Mouse (Mus musculus): Measurements from ENCODE around the gene Ccdc157.

The Ccdc157 gene

DNA sequence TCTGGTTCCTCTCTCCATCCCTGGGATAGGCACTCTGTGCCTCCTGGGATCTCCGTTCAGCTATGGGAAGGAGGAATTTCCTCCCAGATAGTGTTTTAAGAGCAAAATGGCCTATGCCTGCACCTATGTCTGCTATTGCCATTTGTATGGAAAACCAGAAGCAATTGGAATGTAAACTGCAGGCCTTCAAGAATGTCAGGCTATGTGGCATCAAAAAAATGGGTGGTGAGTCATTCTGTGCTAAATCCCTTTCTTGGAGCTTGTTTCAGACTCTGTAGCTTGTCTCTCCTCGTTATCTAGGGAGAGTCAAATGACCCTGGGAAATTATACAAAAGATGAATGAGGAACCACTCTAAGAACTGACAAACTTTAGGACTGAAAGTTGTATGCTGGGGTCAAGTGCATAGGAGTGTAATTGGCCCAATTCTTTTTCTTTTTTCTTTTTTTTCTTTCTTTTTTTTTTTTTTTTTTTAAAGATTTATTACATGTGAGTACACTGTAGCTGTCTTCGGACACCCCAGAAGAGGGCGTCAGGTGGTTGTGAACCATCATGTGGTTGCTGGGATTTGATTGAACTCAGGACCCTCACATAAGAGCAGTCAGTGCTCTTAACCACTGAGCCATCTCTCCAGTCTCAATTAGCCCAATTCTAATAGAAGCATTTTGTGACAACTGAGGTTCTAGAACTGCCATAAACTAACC, 24.3 kb upstream of the Ccdc157 start:
- in situ Hi-C loops (cut with MboI, MseI) = no loop called here

DNA sequence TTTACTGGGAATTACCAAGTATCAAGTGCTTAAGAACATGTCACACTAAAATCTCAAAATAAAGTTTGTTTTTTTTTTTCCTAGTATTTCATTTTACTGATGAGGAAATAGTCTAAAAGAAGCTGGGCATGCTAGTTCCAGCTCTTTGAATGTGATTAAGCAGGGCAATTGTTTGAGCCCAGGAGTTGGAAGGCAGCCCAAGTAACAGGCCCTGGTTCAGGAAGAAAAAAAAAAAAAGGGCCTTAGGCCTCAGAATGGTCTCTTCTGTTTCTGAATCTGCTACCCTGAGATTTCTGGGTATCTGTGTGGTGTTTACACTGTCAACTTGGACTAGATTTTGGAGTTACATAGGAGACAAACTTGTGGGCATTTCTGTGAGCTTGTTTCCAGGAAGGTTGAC, 23.4 kb upstream of the Ccdc157 start:
- in situ Hi-C loops (cut with MboI, MseI) = no loop called here

GRCm38 (mm10) chr11:4182061-4182460, 22.0 kb upstream of the Ccdc157 start:
- in situ Hi-C loops (cut with MboI, MseI) = no loop called here

GRCm38 (mm10) chr11:4177716-4178115, 17.6 kb upstream of the Ccdc157 start:
- in situ Hi-C loops (cut with MboI, MseI) = no loop called here

- in situ Hi-C loops (cut with MboI, MseI) = no loop called here
Measured at GRCm38 (mm10) chr11:4174586-4174985, 14.5 kb upstream of the Ccdc157 start.

DNA sequence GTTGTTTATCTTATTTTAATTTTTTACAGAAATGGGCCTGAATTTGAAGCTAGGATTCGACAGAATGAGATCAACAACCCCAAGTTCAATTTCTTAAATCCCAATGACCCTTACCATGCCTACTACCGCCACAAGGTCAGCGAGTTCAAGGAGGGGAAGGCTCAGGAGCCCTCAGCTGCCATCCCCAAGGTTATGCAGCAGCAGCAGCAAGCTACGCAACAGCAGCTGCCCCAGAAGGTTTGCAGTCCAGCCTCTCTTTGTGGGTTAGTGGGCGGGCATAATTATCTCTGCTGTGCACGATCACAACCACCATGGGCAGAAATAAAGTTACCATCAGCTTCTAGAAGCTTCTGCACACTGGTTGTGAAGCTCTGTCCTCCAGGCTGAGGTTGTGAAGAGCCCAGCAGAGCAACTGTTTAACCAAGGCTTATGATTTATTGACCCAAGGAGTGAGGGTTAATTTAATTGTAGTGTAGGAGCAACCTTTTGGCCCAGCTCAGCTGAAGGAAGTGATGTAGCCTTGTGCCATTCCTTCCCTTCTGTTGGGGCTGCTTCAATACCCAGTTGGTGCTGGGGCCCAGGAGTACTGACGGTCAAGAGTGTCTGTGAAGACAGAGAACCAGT, 6.5 kb upstream of the Ccdc157 start:
- in situ Hi-C loops (cut with MboI, MseI) = no loop called here

DNA sequence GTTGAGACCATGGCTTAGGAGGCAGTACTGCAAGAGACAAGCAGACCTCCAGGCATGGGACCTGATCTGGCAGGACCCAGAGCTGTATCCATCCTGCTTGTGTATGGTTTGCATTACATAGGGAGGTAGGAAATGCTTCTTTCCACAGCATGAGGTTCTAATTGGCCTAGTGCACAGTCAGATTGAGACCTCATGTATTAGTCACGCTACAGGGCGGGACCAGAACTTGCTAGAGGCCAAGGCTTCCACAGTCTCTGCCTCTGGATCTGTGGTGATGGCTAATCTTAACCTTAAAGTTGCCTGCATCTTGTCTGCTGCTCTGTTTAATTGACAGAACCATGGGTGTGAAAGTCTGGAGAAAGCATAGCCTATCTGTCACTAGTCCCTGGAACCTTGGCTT, 4.6 kb upstream of the Ccdc157 start:
- in situ Hi-C loops (cut with MboI, MseI) = no loop called here

DNA sequence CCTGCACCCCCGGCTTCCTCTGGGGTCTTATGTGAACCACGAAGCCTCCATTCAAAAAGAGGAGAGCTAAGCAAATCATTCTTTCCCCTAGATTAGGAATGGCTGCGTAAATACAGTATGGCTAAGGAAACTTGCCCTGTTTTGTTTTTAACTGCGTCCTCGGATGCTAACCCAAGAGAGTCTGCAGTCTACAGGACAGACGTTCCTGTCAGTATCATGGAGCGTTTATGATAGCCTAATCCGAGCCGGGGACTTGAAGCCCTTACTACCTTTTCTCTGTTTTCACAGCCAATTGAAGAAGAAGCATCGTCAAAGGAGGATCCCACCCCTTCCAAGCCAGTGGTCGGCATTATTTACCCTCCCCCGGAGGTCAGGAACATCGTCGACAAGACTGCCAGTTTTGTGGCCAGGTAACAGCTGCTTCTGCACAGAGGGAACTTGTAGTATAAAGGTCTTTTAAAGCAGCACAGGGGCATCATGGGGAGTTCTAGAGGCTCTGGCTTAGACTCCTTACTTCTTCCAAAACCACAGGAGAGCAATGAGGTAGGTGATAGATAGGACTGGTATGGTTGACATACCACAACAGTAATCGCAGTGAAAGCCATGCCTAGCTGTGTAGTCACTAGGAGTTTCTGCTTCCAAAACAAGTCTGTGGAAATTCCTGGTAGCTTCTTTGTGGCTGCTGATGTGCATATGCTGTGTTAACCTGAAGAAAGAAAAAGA, 826 bp upstream of the Ccdc157 start:
- in situ Hi-C loops (cut with MboI, MseI) = no loop called here

DNA sequence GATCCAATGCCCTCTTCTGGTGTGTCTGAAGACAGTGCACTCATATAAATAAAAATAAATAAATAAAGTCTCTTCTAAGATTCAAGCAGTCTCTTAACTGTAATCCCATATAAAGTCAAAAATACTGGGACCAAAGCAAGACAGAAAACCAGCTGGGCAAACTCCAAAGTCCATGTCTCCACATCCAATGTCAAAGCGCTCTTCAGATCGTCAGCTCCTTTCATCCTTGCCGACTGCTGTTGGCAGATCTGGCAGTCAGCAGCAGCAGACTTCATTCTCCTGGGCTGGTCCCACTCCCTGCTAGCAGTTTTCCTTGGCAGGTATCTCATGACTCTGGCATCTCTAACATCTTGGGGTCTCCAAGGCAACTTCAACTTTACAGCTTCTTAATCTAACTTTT, 1.4 kb downstream of the Ccdc157 start:
- in situ Hi-C loops (cut with MboI, MseI) = no loop called here

DNA sequence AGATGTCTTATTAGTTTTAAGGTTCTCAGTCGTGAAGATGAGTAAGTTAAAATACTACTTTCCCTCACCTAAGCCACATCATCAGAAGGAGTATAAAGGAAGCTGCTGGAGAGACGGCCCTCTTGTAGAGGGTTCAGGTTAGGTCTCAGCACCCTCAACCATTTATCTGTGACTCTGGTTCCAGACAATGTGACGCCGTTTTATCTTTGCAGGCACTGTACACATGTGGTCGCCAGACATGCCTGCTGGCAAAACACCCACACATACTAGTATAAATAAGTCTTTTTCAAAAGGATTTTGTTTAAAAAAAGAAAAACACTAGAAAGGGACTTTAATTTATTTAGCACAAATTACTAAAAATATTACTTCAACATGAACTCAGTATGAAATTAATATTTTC, 4.5 kb downstream of the Ccdc157 start:
- in situ Hi-C loops (cut with MboI, MseI) = no loop called here

- in situ Hi-C loops (cut with MboI, MseI) = no loop called here
Measured at GRCm38 (mm10) chr11:4153694-4154093, 6.4 kb downstream of the Ccdc157 start.

- in situ Hi-C loops (cut with MboI, MseI) = no loop called here
Measured at GRCm38 (mm10) chr11:4149886-4150285, 10.2 kb downstream of the Ccdc157 start.

DNA sequence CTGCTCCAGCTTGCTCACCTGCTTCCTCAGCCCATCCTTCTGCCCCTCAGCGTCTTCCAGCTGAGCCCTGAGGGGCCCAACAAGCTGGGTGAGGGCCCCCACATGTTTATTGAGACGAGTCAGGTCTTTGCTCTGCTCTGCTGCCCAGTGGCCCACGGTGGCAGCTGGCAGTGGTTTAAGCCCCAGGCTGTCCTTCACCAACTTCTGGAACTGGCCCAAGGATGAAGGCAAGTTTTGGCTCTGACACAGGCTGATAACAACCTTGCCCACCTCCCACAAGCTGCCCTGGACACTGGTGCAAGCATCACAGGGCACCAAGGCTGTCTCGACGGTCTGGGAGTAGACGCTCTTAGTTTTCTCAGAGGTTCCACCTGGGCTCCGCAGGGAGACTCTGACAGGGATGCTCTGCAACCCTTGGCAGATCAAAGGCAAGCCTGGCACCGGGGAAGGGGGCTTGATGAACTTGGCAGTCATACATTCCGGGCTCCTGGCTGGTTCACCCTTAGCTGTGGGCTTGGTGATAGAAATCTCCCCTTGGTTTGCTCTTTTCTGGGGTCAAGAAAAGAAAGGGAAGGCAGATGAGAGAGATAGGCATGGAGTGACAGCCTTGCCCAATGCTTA, 11.4 kb downstream of the Ccdc157 start:
- in situ Hi-C loops (cut with MboI, MseI) = no loop called here

- in situ Hi-C loops (cut with MboI, MseI) = no loop called here
Measured at GRCm38 (mm10) chr11:4148120-4148519, 12.0 kb downstream of the Ccdc157 start.

- in situ Hi-C loops (cut with MboI, MseI) = no loop called here
Measured at GRCm38 (mm10) chr11:4147098-4147497, 13.0 kb downstream of the Ccdc157 start.

DNA sequence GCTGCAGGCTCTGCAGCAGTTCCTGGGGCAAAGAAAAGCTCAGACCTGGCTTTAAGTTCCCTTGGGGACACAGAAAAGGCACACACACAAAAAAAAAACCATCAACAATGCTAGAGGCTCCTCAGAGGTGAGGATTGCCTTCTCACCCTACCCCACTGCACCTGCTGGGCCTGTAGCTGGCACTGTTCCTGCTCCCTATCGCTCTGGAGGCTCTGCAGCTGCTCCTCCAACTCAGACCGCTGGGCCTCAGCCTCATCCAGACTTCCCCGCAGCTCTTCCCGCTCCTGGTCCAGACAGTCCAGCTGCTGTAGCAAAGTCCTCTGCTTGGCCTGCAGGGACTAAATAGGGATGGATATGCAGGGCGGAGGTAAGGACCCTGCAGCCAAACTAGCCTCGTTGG, 13.7 kb downstream of the Ccdc157 start:
- in situ Hi-C loops (cut with MboI, MseI) = no loop called here

DNA sequence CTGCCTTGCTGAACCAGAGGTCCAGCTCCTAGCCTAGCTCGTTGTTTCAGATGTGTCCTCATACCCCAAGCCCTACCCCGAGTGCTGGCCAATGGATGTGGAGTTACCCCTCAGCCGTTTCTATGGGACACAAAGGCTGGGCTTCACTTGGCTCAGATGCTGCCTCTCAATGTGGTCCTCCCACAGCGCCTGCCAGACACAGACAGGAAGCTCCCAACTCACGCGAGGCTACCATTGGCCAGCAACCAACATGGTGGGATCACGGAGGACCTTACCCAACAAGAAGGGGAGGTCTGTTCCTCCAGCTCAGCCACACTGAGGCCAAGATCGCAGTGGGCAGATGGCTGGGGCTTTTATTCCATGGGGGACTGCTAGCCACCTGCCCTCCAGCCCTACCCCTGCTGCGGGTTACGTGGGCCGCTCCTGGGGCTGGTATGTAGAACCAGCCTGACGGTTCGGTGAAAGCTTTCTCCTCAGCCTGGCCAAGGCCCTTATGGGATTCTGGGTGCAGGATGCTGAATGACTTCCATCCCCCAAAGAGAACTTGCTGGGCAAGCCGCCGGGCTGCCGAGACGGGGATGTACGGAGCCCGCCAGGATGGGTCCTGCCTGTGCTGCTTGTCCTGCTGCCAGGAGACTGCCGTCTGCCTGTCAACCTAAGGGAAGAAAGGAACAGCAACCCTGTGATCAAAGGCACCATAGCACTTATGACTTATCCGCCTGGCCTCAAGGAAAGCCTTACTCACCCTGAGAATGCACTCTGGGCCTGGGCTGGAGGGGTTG, 16.6 kb downstream of the Ccdc157 start:
- in situ Hi-C loops (cut with MboI, MseI) = no loop called here

DNA sequence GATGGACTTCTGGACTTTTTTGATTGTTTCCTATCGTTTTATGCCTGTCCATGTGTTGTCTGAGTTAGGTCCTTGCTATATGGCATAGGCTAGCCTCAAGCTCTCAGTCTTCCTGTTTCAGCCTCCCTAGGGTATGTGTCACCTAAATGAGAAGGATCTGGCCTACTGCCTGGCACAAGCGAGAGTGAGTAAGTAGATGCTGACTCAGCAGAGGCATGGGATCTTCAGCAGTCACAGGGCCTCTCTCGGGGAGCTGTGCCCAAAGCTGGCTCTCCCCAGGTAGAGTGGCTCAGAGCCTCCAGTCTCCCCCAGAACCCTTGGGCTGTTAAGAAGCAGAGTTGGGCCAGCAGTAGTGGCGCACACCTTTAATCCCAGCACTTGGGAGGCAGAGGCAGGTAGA, 17.7 kb downstream of the Ccdc157 start:
- in situ Hi-C loops (cut with MboI, MseI) = no loop called here

- in situ Hi-C loops (cut with MboI, MseI) = no loop called here
Measured at GRCm38 (mm10) chr11:4141505-4141904, 18.6 kb downstream of the Ccdc157 start.

DNA sequence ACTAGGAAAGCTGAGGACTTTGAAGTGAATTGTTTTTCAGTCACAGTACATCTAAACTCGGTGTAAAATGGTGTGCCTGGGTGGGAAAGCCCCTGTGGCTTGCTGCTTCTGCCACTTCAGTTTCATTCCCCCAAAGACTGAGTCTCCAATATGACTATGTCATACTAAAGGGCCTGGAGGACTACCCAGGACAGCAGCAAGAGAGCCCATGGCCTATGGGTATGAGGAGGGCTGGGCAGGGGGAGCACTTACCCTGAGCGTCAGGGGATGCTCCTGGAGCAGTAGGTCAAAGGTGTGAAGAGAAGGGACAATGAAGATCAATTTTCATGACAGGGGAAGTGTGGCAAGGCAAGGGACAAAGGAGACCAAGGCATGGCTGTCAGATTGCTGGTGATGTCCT, 21.1 kb downstream of the Ccdc157 start:
- in situ Hi-C loops (cut with MboI, MseI) = loop anchor here in 1 of 2 experiments (5.0 kb wide), 1 partner anchor 78 kb away; the partner anchor contains the start of gene Castor1
